Mouse (Mus musculus) hindbrain, embryonic 14.5 days (tissue): Measurements from ENCODE around the gene Mroh2b. TPM values are rescaled to one million over a fixed set of nuclear protein-coding genes. Genes with fewer than 3 reads are reported as not detected.

Experiments used
- ATAC-seq: fragments of 200-750 bp; cut with Nextera tagmentation; 2 replicates; pipeline ENCODE4 v1.8.0; 2017; ENCODE audit warnings: moderate number of reproducible peaks, mild to moderate bottlenecking, moderate TSS enrichment, moderate library complexity; ENCODE audit not compliant: low FRiP score
- DNase-seq: peaks from one replicate; pipeline ENCODE4 v3.0.0-alpha.2; 2015; ENCODE audit warnings: low spot score
- H3K27ac ChIP-seq: fragments of 300-500 bp; sonication (generic); 2 replicates; pipeline ENCODE4 v1.5.1; 2014; ENCODE audit warnings: mild to moderate bottlenecking, moderate library complexity
- H3K27me3 ChIP-seq: fragments of 300-500 bp; sonication (generic); 2 replicates; pipeline ENCODE4 v1.6.1; 2014; ENCODE audit warnings: mild to moderate bottlenecking, low read length, mixed read lengths; ENCODE audit not compliant: control insufficient read depth, insufficient read depth
- H3K36me3 ChIP-seq: fragments of 300-500 bp; sonication (generic); replicated peaks from 2 replicates; pipeline ENCODE4 v1.6.1; 2014; ENCODE audit not compliant: control insufficient read depth, insufficient read depth
- H3K4me1 ChIP-seq: fragments of 300-500 bp; sonication (generic); replicated peaks from 2 replicates; pipeline ENCODE4 v1.6.1; 2014; ENCODE audit warnings: antibody characterized with exemption, low read length, mixed read lengths; ENCODE audit not compliant: control insufficient read depth, insufficient read depth
- H3K4me2 ChIP-seq: fragments of 300-500 bp; sonication (generic); replicated peaks from 2 replicates; pipeline ENCODE4 v1.6.1; 2014; ENCODE audit warnings: mild to moderate bottlenecking, moderate library complexity
- H3K4me3 ChIP-seq: fragments of 300-500 bp; sonication (generic); replicated peaks from 2 replicates; pipeline ENCODE4 v1.5.1; 2014; ENCODE audit warnings: mild to moderate bottlenecking, low read length
- H3K9ac ChIP-seq: fragments of 300-500 bp; sonication (generic); 2 replicates; pipeline ENCODE4 v1.6.1; 2014
- H3K9me3 ChIP-seq: fragments of 300-500 bp; sonication (generic); 2 replicates; pipeline ENCODE4 v1.6.1; 2016; ENCODE audit warnings: low read length; ENCODE audit not compliant: control insufficient read depth
- WGBS: fragments of 180-500 bp; shearing (Covaris S2); extraction: QIAGEN DNeasy Blood & Tissue Kit; methylation state at CpG from one replicate; pipeline ENCODE4 v1.1.7; 2014; 5-methylcytosine and 5-hydroxymethylcytosine counted together
- polyA plus RNA-seq: library from polyadenylated mRNA; unstranded; fragments of >200 nt; fragmentation: Nextera tagmentation; extraction: Ambion mirVana; gene quantifications from 2 replicates; pipeline ENCODE4 v1.2.1, GENCODE M21; 2014

The Mroh2b gene
- not detected in 2 replicates for polyA plus RNA-seq

DNA sequence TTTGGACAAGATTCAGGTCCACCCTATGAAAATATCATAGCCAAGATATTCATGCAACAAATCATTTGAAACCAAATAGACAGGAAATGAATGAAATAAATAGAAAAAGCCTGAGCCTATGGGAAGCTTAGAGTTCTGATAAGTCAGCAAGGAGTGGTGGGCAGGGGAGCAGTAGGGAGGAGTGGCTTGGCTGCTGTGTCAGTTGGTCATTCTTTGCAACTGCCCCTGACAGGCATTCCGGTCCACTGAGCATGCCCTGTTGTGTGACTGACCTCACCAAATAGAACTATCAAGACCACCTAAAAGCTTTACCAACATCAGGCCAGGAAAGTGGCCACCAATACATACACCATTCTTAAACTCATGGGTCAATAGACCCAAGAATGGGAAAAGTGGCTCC is at the start of gene Mroh2b:
Gene Mroh2b (plus strand): TSS at position 301 of the 400 bp plus-strand sequence.
- ATAC-seq (no peak), DNase-seq (no peak)
- Histone ChIP-seq H3K4me1 (no peaks in the 10 kb centered on the region), H3K4me2 (no peak within 1 kb of the TSS), H3K27me3 (no peaks in the 10 kb centered on the region), H3K9me3 (no peaks in the 10 kb centered on the region), H3K27ac (no peak within 1 kb of the TSS), H3K9ac (no peak within 1 kb of the TSS), H3K4me3 (no peak within 1 kb of the TSS), H3K36me3 (no peaks in the 10 kb centered on the region)
- WGBS, result 88% methylated on average over 1 of the region's 1 CpGs

DNA sequence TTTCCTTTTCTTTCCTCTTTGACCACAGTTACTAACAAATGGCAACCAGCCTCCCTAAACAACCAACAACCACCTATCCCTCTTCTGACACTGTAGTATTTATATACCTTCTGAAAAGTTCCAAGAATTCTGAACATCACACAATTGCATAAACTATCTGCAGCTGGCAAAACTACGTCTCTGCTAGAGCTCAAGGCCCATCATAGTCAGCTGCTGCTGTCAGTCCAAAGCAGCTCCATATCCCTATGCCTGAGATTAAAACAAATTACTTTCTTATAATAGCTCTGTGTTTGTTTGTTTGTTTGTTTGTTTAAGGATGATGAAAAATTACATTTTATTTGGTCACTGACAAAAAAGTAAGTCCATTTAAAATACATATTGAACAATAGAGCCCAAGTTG is 48.5 kb upstream of the Mroh2b start:
- no peaks in the 10 kb centered on the region for H3K9me3 ChIP-seq
- WGBS, result 86% methylated on average over 1 of the region's 1 CpGs
- no peak overlapping the region for H3K27ac ChIP-seq
- DNase-seq (no peak), ATAC-seq (no peak)
- no peaks in the 10 kb centered on the region for H3K4me1 ChIP-seq
- no peaks in the 10 kb centered on the region for H3K36me3 ChIP-seq
- H3K9ac ChIP-seq, result no peak overlapping the region
- no peak overlapping the region for H3K4me2 ChIP-seq
- no peak overlapping the region for H3K4me3 ChIP-seq
- no peaks in the 10 kb centered on the region for H3K27me3 ChIP-seq

DNA sequence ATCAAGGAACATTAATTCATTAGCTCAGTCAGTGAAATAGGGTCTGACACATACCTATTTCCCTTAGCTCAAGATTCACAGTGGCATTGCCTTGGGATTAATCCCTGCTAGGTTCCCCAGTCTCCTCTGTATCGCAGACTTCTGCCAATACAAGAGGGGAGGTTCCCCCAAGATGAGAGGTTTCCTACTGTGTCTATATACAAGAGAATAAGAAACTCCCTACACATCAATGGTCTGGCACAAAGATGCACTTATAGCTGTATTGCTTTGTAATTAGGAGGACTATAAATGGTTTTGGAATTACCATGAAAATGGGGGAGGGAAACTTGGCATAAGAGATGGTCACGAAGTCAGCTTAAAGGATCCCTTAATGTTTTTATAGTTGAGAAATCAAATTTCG is 3.6 kb upstream of the Mroh2b start:
- Histone ChIP-seq H3K4me2 (no peak overlapping the region), H3K4me1 (no peaks in the 10 kb centered on the region), H3K4me3 (no peak overlapping the region), H3K9me3 (no peaks in the 10 kb centered on the region), H3K9ac (no peak overlapping the region), H3K27me3 (no peaks in the 10 kb centered on the region), H3K27ac (no peak overlapping the region), H3K36me3 (no peaks in the 10 kb centered on the region)
- 31% methylated on average over 3 of the region's 3 CpGs for WGBS
- ATAC-seq (no peak), DNase-seq (no peak)

DNA sequence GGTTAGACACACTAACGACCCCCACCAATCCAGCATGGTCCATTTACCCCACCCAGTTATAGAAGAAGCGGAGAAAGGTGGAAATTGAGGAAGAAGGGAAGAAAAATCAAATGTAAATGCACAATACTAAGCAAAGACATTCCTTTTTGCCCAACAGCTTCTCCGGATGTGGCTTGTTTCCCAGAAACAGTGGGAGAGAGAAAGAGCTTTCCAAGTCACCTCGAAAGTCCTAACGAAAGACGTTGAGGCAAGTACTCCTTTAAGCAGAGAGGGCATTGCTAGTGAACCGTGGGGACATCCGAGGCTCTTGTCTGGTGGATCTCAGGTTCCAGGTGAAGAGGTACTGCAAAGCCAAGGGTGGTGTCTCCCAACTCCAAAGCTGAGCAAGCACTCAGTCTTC is 36.2 kb downstream of the Mroh2b start:
- Histone ChIP-seq H3K36me3 (no peaks in the 10 kb centered on the region), H3K4me3 (no peak overlapping the region), H3K27ac (no peak overlapping the region), H3K9me3 (no peaks in the 10 kb centered on the region), H3K9ac (no peak overlapping the region), H3K27me3 (no peaks in the 10 kb centered on the region), H3K4me1 (no peaks in the 10 kb centered on the region), H3K4me2 (no peak overlapping the region)
- no peak for ATAC-seq
- DNase-seq, result no peak
- WGBS, result 89% methylated on average over 8 of the region's 8 CpGs

DNA sequence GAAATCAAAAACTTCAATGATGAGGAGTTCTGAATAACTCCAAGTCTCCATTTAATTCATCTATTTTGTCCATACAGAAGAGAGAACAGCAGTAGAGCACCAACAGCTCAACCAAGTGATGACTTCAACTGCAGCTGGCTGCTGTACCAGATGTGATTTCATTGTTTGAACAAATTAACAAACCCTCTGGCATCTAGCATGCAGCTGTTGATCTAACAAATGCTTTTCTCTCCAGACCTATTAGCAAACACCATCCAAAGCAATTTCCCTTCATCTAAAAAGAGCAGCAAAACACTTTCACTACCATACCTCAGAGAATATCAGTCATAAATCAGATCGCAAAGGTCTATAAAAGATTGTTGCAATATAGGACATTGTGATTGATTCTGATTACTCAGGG is 74.8 kb downstream of the Mroh2b start:
- no peak overlapping the region for H3K27ac ChIP-seq
- DNase-seq (no peak), ATAC-seq (no peak)
- H3K36me3 ChIP-seq, result no peaks in the 10 kb centered on the region
- H3K4me2 ChIP-seq, result no peak overlapping the region
- H3K9me3 ChIP-seq, result no peaks in the 10 kb centered on the region
- no peak overlapping the region for H3K4me3 ChIP-seq
- WGBS, result 92% methylated on average over 1 of the region's 1 CpGs
- no peaks in the 10 kb centered on the region for H3K4me1 ChIP-seq
- no peaks in the 10 kb centered on the region for H3K27me3 ChIP-seq
- H3K9ac ChIP-seq, result no peak overlapping the region

DNA sequence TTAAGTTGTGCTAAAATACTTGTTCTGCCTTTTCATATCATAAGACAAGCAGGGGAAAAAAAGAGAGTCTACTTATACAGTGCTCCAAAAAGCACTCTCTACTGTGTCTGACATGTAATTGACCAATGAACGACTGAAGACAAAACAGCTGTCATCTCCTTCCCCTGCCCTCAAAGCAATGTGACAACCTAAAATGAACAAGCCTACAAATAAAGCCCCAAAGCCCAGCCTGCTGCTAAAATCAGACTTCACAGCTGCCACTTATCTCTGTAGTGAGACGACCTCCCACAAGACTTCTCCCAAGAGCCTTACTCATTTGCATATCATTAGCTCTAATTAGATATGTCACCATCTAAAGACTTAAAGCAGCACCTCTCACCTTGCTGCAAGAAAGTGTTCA is 104.4 kb downstream of the Mroh2b start:
- H3K27ac ChIP-seq, result no peak overlapping the region
- no peaks in the 10 kb centered on the region for H3K27me3 ChIP-seq
- no peak for DNase-seq
- 20% methylated on average over 2 of the region's 2 CpGs for WGBS
- no peak overlapping the region for H3K9ac ChIP-seq
- peaks cover 3% of the 10 kb centered on the region; the same call in 1 of the 2 replicates for H3K4me1 ChIP-seq
- no peaks in the 10 kb centered on the region for H3K9me3 ChIP-seq
- H3K4me3 ChIP-seq, result no peak overlapping the region
- no peaks in the 10 kb centered on the region for H3K36me3 ChIP-seq
- no peak overlapping the region for H3K4me2 ChIP-seq
- peak; percentile 65; the same call in 1 of the 2 replicates for ATAC-seq

DNA sequence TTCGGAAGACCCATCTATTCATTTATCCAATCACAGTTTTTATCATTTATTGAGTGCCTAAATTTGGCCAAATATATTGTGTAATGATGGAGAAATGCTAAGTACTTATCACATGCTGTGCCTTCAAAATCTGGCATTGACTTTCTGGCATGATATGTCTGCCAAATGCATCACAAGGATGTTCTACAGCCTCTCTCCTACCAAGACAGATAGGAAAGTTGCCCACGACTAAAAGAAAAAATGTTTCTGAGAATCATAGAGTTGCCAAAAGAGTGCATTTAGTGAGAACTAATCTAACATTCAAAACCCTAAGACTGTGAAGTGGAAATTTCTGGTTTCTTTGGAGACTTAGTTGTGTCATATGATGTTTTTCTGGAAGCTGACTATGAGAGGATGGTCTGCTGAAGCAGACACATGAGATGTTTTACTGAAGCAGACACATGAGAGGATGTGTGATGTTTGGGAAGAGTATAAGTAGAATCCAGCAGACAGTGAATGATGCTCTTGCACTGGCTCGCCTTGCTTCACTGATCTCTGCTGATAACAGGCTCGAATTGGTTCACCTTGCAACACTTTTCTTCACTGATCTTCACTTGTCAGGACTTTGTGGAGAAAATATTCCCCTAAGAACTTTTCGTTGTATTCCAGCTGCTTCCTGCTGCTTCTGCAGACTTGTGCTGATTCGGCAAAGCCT is 105.1 kb downstream of the Mroh2b start:
- H3K4me3 ChIP-seq, result no peak overlapping the region
- 89% methylated on average over 6 of the region's 6 CpGs for WGBS
- H3K36me3 ChIP-seq, result no peaks in the 10 kb centered on the region
- peaks cover 3% of the 10 kb centered on the region; the same call in 1 of the 2 replicates for H3K4me1 ChIP-seq
- no peak for ATAC-seq
- H3K4me2 ChIP-seq, result no peak overlapping the region
- no peaks in the 10 kb centered on the region for H3K9me3 ChIP-seq
- no peak overlapping the region for H3K27ac ChIP-seq
- no peak overlapping the region for H3K9ac ChIP-seq
- H3K27me3 ChIP-seq, result no peaks in the 10 kb centered on the region
- no peak for DNase-seq

DNA sequence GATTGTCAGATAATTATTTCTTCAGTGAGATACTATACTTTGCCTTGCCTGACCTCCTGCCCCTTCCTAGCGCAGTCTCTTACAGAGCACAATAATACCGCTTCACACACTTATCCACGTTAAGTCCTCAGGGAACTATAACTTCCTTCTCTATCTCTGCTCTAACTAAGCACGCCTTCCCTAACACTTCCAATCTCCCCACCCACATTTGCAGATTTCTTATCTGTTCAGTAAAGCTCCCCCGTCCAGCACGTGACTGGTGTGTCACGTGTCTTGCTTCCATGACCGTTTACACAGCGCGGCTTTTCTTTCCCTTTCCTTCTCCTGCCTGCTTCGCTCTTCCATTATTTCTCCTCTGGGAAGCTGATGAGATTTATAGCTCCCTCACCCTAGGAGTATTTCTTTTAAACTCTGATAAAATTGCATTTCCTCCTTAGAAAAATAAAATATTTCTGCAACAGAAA is 111.1 kb downstream of the Mroh2b start:
- WGBS, result 82% methylated on average over 11 of the region's 11 CpGs
- Histone ChIP-seq H3K9ac (no peak overlapping the region), H3K36me3 (no peaks in the 10 kb centered on the region), H3K27ac (no peak overlapping the region), H3K9me3 (no peaks in the 10 kb centered on the region), H3K27me3 (no peaks in the 10 kb centered on the region), H3K4me2 (no peak overlapping the region), H3K4me1 (no peaks in the 10 kb centered on the region), H3K4me3 (no peak overlapping the region)
- DNase-seq, result no peak
- ATAC-seq, result no peak
